Mouse (Mus musculus) ES-Bruce4 (cell line): ENCODE data around the gene Psat1.

Experiments used
- EP300 ChIP-seq: IDR thresholded peaks from 2 replicates; pipeline ENCODE4 v1.6.1; 2011; ENCODE audit warnings: low read depth, low read length; ENCODE audit not compliant: insufficient read depth
- POLR2A ChIP-seq: IDR thresholded peaks from one replicate; pipeline ENCODE4 v1.8.1; 2011; ENCODE audit warnings: low read length; ENCODE audit not compliant: insufficient read depth

DNA sequence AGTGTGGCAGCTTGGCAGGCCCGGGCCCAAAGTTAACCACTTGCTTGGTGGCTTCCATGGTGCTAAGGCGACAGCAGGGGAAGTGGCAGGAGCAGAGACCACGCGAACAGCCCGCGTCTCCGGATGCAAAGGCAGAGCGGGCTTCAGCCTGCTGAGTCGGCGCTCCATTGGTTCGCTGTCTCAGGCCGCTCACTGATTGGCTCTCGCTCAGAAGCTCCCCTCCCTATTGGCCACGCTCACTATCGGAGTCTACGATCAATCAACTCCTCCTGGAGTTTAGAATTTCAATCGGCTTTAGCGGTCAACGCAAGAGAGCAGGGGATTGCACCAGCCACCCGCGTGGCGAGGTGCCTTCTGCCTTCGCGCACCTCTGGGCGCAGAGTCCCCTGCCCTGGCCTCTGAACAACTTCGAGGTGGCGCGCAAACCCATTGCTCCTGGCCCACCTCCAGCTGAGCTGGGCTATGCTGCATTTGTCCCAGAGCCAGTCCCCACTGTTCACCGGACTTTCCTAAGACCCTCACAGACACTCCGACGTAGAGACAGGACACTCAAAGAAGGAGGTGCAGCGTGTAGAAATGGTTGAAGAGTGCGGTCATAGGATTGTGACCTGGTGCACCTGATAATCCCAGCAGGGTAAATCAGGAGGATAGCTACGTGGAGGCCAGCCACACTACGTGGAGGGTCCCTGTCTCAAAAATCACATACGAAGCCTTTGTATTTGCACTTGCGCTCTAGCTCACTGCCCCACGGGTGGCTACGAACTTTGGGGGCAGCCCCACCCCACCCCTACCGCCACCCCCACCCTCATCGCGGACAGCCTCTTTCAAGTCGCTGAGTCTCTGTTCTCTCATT is 22.0 kb downstream of the Psat1 start:
- TF ChIP-seq POLR2A (peak; percentile 37), EP300 (no peak)
